Mouse (Mus musculus): ENCODE measurements around the gene Tfap2b.

DNA sequence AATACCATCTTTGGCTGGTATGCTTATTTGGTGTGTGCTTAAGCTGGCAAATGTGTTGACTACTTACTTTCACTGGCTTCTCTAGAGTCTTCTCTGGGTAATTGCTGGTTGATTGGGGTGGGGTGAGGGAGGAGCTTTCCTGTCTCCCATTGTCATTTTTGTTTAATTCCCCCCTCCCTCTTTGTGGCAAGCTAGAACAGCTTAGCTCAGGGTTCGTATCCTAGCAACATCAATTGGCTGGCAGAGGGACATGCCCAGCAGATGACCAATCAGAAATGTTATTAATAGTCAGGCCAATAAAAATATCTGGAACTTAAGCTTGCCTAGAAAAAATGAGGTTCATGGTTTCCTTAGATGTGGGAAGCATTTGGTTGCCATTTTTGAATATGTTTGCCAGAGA is 11.8 kb downstream of the Tfap2b start:
- no peak for TF ChIP-seq GATA1 (IDR thresholded peaks at IDR 0.05; ENCODE audit: borderline replicate concordance, low read length)
- TF ChIP-seq FLI1 (IDR thresholded peaks at IDR 0.05; ENCODE audit: low read length), result no peak

All from megakaryocyte, embryonic 14.5 days (primary cell).